Mouse (Mus musculus) natural killer cell, adult 2 months (primary cell): ENCODE results near the gene Ntan1.
"Not testable (repeated sequence)": the region's sequence is repeated elsewhere in the genome, so short reads cannot be mapped to it uniquely, and the experiment has no call there.

Experiments used
- DNase-seq, 2 experiments: peaks; one replicate each; pipeline ENCODE4 v3.0.0; 2022; ENCODE audit warnings: low spot score in 2 of 2

Ntan1 gene

GRCm38 (mm10) chr16:13818560-13819393 lies at the start of gene Ntan1:
Gene Ntan1, plus strand, starts transcription at chr16:13818845.
- DNase-seq, result peak; percentile 93 to 94

- not testable (repeated sequence) for DNase-seq
Observed at GRCm38 (mm10) chr16:13771603-13772002, 47.0 kb upstream of the Ntan1 start.

- DNase-seq, result not testable (repeated sequence)
Observed at GRCm38 (mm10) chr16:13772051-13772450, 46.6 kb upstream of the Ntan1 start.

GRCm38 (mm10) chr16:13774011-13774410 lies 44.6 kb upstream of the Ntan1 start:
- not testable (repeated sequence) for DNase-seq

- DNase-seq, result not testable (repeated sequence)
Observed at GRCm38 (mm10) chr16:13774651-13775050, 44.0 kb upstream of the Ntan1 start.

GRCm38 (mm10) chr16:13780353-13781036 lies 38.1 kb upstream of the Ntan1 start, which contains the start of gene Rrn3:
Gene Rrn3, plus strand, starts transcription at chr16:13780708.
- DNase-seq, result peak; percentile 82 to 87

GRCm38 (mm10) chr16:13781216-13781615 lies 37.4 kb upstream of the Ntan1 start:
- no peak for DNase-seq

GRCm38 (mm10) chr16:13785932-13786331 lies 32.7 kb upstream of the Ntan1 start:
- no peak for DNase-seq

- not testable (repeated sequence) for DNase-seq
Observed at GRCm38 (mm10) chr16:13793441-13793840, 25.2 kb upstream of the Ntan1 start.

- peak; percentile 16 to 43 for DNase-seq
Observed at GRCm38 (mm10) chr16:13796746-13797175, 21.9 kb upstream of the Ntan1 start.

GRCm38 (mm10) chr16:13801231-13801630 lies 17.4 kb upstream of the Ntan1 start:
- no peak for DNase-seq

- DNase-seq, result no peak
Observed at GRCm38 (mm10) chr16:13804666-13805065, 14.0 kb upstream of the Ntan1 start.

GRCm38 (mm10) chr16:13807616-13808015 lies 11.0 kb upstream of the Ntan1 start:
- DNase-seq, result no peak

- DNase-seq, result no peak
Observed at GRCm38 (mm10) chr16:13808410-13808809, 10.2 kb upstream of the Ntan1 start.

- no peak for DNase-seq
Observed at GRCm38 (mm10) chr16:13812152-13812551, 6.5 kb upstream of the Ntan1 start.

- no peak for DNase-seq
Observed at GRCm38 (mm10) chr16:13813200-13813599, 5.4 kb upstream of the Ntan1 start.

GRCm38 (mm10) chr16:13819394-13819743 lies 724 bp downstream of the Ntan1 start:
- DNase-seq, result no peak

GRCm38 (mm10) chr16:13819806-13820500 lies 1.3 kb downstream of the Ntan1 start:
- peak in 1 of 2 experiments; percentile 7 for DNase-seq

GRCm38 (mm10) chr16:13820771-13821170 lies 2.1 kb downstream of the Ntan1 start:
- DNase-seq, result no peak

GRCm38 (mm10) chr16:13825781-13826490 lies 7.3 kb downstream of the Ntan1 start:
- DNase-seq, result no peak

GRCm38 (mm10) chr16:13826511-13826910 lies 7.9 kb downstream of the Ntan1 start:
- no peak for DNase-seq

GRCm38 (mm10) chr16:13830444-13830843 lies 11.8 kb downstream of the Ntan1 start:
- DNase-seq, result peak in 1 of 2 experiments; percentile 18
